Mouse (Mus musculus): Measurements from ENCODE around the gene Lctl. TPM values are rescaled to one million over a fixed set of nuclear protein-coding genes. Genes with fewer than 3 reads are reported as not detected.
"Not testable (repeated sequence)": the region's sequence is repeated elsewhere in the genome, so short reads cannot be mapped to it uniquely, and the experiment has no call there.

Gene Lctl
- polyA plus RNA-seq, 1 experiment from 2014 or later, result not detected

DNA sequence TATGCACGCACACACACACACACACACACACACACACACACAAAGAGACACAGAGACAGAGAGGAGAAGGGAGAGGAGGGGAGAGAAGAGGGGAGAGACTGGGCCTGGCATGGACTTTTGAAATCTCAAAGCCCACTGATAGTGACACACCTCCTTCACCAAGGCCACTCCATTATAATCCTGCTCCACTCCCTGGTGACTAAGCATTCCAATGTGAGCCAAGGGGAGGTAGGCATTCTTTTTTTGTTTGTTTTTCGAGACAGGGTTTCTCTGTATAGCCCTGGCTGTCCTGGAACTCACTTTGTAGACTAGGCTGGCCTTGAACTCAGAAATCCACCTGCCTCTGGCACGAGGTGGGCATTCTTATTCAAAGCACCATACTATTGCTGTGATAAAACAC, 7.9 kb downstream of the Lctl start:
- DNase-seq (ENCODE audit: low spot score); H3K4me1 ChIP-seq (replicated peaks; ENCODE audit: control insufficient read depth, insufficient read depth, low read length); H3K9me3 ChIP-seq (ENCODE audit: control insufficient read depth, low read length); H3K4me2 ChIP-seq; H3K4me3 ChIP-seq (ENCODE audit: low read depth, low read length); H3K27me3 ChIP-seq (replicated peaks; ENCODE audit: control insufficient read depth, insufficient read depth, low read length); H3K36me3 ChIP-seq (ENCODE audit: control insufficient read depth, insufficient read depth, low read length); H3K9ac ChIP-seq (ENCODE audit: low read depth, low read length); ATAC-seq (replicated peaks; ENCODE audit: low FRiP score); H3K27ac ChIP-seq (ENCODE audit: low read depth, low read length): not testable (repeated sequence)
- WGBS, result 64% methylated on average over 3 of the region's 3 CpGs

- Histone ChIP-seq H3K9ac (ENCODE audit: low read depth, low read length) (no peak overlapping the region), H3K27me3 (replicated peaks; ENCODE audit: control insufficient read depth, insufficient read depth, low read length) (no peaks in the 10 kb centered on the region), H3K4me3 (ENCODE audit: low read depth, low read length) (no peak overlapping the region), H3K4me2 (no peak overlapping the region), H3K36me3 (ENCODE audit: control insufficient read depth, insufficient read depth, low read length) (no peaks in the 10 kb centered on the region), H3K27ac (ENCODE audit: low read depth, low read length) (no peak overlapping the region), H3K9me3 (ENCODE audit: control insufficient read depth, low read length) (no peaks in the 10 kb centered on the region), H3K4me1 (replicated peaks; ENCODE audit: control insufficient read depth, insufficient read depth, low read length) (no peaks in the 10 kb centered on the region)
- ATAC-seq (replicated peaks; ENCODE audit: low FRiP score) (no peak), DNase-seq (ENCODE audit: low spot score) (no peak)
- 64% methylated on average over 3 of the region's 3 CpGs for WGBS
Measured at GRCm38 (mm10) chr9:64125307-64125706, 8.4 kb downstream of the Lctl start.

DNA sequence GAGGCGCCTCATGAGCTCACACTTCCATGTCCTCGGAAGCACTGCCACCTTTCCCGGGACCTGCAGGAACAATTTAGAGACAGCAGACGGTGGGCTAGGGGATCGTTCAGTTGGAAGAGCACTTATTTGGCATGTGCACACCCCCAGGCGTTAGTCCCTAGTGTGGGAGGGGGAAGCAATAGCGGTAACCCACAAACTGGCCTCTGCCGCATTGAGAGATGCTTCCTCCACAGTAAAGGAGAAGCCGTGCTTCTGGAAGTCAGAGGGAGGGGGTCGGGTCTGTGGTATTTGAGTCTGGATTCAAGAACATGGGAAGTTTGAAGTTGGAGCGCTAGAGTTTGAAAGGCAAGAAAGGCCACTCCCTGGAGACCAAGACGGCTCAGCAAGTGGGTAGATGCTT, 9.2 kb downstream of the Lctl start:
- DNase-seq (ENCODE audit: low spot score), result no peak
- H3K27me3 ChIP-seq (replicated peaks; ENCODE audit: control insufficient read depth, insufficient read depth, low read length), result no peaks in the 10 kb centered on the region
- H3K9ac ChIP-seq (ENCODE audit: low read depth, low read length), result no peak overlapping the region
- H3K4me2 ChIP-seq, result no peak overlapping the region
- H3K4me3 ChIP-seq (ENCODE audit: low read depth, low read length), result no peak overlapping the region
- no peaks in the 10 kb centered on the region for H3K4me1 ChIP-seq (replicated peaks; ENCODE audit: control insufficient read depth, insufficient read depth, low read length)
- no peak for ATAC-seq (replicated peaks; ENCODE audit: low FRiP score)
- no peak overlapping the region for H3K27ac ChIP-seq (ENCODE audit: low read depth, low read length)
- H3K36me3 ChIP-seq (ENCODE audit: control insufficient read depth, insufficient read depth, low read length), result no peaks in the 10 kb centered on the region
- WGBS, result 55% methylated on average over 12 of the region's 12 CpGs
- H3K9me3 ChIP-seq (ENCODE audit: control insufficient read depth, low read length), result no peaks in the 10 kb centered on the region

- no peak overlapping the region for H3K4me2 ChIP-seq
- ATAC-seq (replicated peaks; ENCODE audit: low FRiP score), result no peak
- no peak overlapping the region for H3K9ac ChIP-seq (ENCODE audit: low read depth, low read length)
- no peak for DNase-seq (ENCODE audit: low spot score)
- H3K4me1 ChIP-seq (replicated peaks; ENCODE audit: control insufficient read depth, insufficient read depth, low read length), result no peaks in the 10 kb centered on the region
- H3K4me3 ChIP-seq (ENCODE audit: low read depth, low read length), result no peak overlapping the region
- no peak overlapping the region for H3K27ac ChIP-seq (ENCODE audit: low read depth, low read length)
- no peaks in the 10 kb centered on the region for H3K9me3 ChIP-seq (ENCODE audit: control insufficient read depth, low read length)
- H3K36me3 ChIP-seq (ENCODE audit: control insufficient read depth, insufficient read depth, low read length), result peaks cover 4% of the 10 kb centered on the region; the same call in 1 of the 2 replicates
- no peaks in the 10 kb centered on the region for H3K27me3 ChIP-seq (replicated peaks; ENCODE audit: control insufficient read depth, insufficient read depth, low read length)
- WGBS, result 80% methylated on average over 6 of the region's 6 CpGs
Measured at GRCm38 (mm10) chr9:64131623-64132022, 14.7 kb downstream of the Lctl start.

DNA sequence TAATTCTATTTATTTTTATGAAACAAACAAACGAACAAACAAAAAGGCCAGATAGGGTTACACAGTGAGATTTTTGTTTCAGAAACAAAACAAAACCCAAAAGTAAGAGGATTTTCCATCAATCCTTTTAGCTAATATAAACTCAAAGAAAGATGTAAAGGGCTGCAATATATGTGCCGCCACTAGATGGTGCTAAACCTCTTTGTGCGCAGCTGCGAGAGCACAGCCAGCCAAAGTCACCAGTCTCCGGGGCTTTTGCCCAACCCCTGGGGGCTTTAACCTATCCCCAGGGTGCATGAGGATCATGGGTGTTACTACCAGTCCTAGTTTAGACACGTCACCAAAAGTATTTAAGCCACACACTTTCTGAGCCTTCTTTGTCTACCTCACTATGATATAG, 21.9 kb downstream of the Lctl start:
- H3K27ac ChIP-seq (ENCODE audit: low read depth, low read length); H3K27me3 ChIP-seq (replicated peaks; ENCODE audit: control insufficient read depth, insufficient read depth, low read length); ATAC-seq (replicated peaks; ENCODE audit: low FRiP score); H3K9me3 ChIP-seq (ENCODE audit: control insufficient read depth, low read length); H3K4me3 ChIP-seq (ENCODE audit: low read depth, low read length); H3K4me1 ChIP-seq (replicated peaks; ENCODE audit: control insufficient read depth, insufficient read depth, low read length); DNase-seq (ENCODE audit: low spot score); H3K4me2 ChIP-seq; H3K9ac ChIP-seq (ENCODE audit: low read depth, low read length): not testable (repeated sequence)
- H3K36me3 ChIP-seq (ENCODE audit: control insufficient read depth, insufficient read depth, low read length), result peaks cover 16% of the 10 kb centered on the region
- WGBS, result 12% methylated on average over 6 of the region's 6 CpGs

- no peaks in the 10 kb centered on the region for H3K27me3 ChIP-seq (replicated peaks; ENCODE audit: control insufficient read depth, insufficient read depth, low read length)
- H3K36me3 ChIP-seq (ENCODE audit: control insufficient read depth, insufficient read depth, low read length), result peaks cover 16% of the 10 kb centered on the region
- no peak overlapping the region for H3K27ac ChIP-seq (ENCODE audit: low read depth, low read length)
- no peak overlapping the region for H3K4me2 ChIP-seq
- H3K9ac ChIP-seq (ENCODE audit: low read depth, low read length), result no peak overlapping the region
- no peaks in the 10 kb centered on the region for H3K4me1 ChIP-seq (replicated peaks; ENCODE audit: control insufficient read depth, insufficient read depth, low read length)
- DNase-seq (ENCODE audit: low spot score), result no peak
- ATAC-seq (replicated peaks; ENCODE audit: low FRiP score), result no peak
- no peak overlapping the region for H3K4me3 ChIP-seq (ENCODE audit: low read depth, low read length)
- no peaks in the 10 kb centered on the region for H3K9me3 ChIP-seq (ENCODE audit: control insufficient read depth, low read length)
- WGBS, result 86% methylated on average over 9 of the region's 9 CpGs
Measured at GRCm38 (mm10) chr9:64139879-64140278, 22.9 kb downstream of the Lctl start.

DNA sequence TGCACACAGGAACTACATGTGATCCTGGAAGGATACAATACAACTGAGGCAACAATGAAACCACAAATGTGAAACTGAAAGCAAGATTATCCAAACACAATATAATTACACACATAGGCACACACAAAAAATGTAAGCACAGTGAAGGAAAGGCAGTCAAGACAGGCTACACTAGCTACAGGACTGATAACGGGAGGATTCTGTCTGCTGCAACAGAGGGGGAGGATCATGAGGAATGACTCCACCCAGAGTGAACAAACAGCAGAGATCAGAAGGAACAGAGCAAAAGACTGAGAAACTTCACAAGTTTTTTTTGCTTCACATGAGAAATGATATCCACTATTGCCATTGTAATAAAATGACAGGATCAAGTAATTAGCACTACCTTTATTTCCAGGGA, 39.7 kb downstream of the Lctl start:
- no peak overlapping the region for H3K27ac ChIP-seq (ENCODE audit: low read depth, low read length)
- no peak overlapping the region for H3K4me2 ChIP-seq
- no peaks in the 10 kb centered on the region for H3K4me1 ChIP-seq (replicated peaks; ENCODE audit: control insufficient read depth, insufficient read depth, low read length)
- no peak for DNase-seq (ENCODE audit: low spot score)
- no peak overlapping the region for H3K4me3 ChIP-seq (ENCODE audit: low read depth, low read length)
- WGBS, result 63% methylated on average over 1 of the region's 1 CpGs
- H3K9me3 ChIP-seq (ENCODE audit: control insufficient read depth, low read length), result no peaks in the 10 kb centered on the region
- peaks cover 41% of the 10 kb centered on the region for H3K36me3 ChIP-seq (ENCODE audit: control insufficient read depth, insufficient read depth, low read length)
- H3K9ac ChIP-seq (ENCODE audit: low read depth, low read length), result no peak overlapping the region
- peak; percentile 64; the same call in 1 of the 2 replicates for ATAC-seq (replicated peaks; ENCODE audit: low FRiP score)
- H3K27me3 ChIP-seq (replicated peaks; ENCODE audit: control insufficient read depth, insufficient read depth, low read length), result no peaks in the 10 kb centered on the region

DNA sequence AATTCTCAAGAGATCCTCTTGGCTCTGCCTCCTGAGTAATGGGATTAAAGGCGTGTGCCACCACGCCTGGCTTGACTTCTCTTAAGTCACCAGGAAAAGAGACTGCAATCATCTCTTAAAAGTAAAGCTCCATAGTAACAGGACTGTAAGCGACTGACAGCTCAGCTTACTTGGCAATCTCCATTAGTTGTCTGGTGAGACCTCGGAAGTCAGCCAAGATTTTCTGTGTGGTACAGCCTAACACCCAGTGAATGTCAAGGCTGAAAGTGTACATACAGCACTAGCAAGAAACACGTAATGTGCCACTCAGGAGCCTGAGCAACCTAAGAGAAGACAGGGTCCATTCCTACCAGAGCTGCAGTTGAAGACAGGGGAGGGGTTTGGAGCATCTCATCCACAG, 43.5 kb downstream of the Lctl start:
- peaks cover 43% of the 10 kb centered on the region for H3K36me3 ChIP-seq (ENCODE audit: control insufficient read depth, insufficient read depth, low read length)
- H3K4me3 ChIP-seq (ENCODE audit: low read depth, low read length), result no peak overlapping the region
- 88% methylated on average over 5 of the region's 5 CpGs for WGBS
- no peaks in the 10 kb centered on the region for H3K9me3 ChIP-seq (ENCODE audit: control insufficient read depth, low read length)
- no peak overlapping the region for H3K4me2 ChIP-seq
- no peaks in the 10 kb centered on the region for H3K4me1 ChIP-seq (replicated peaks; ENCODE audit: control insufficient read depth, insufficient read depth, low read length)
- H3K27ac ChIP-seq (ENCODE audit: low read depth, low read length), result no peak overlapping the region
- DNase-seq (ENCODE audit: low spot score), result no peak
- no peak for ATAC-seq (replicated peaks; ENCODE audit: low FRiP score)
- H3K27me3 ChIP-seq (replicated peaks; ENCODE audit: control insufficient read depth, insufficient read depth, low read length), result no peaks in the 10 kb centered on the region
- no peak overlapping the region for H3K9ac ChIP-seq (ENCODE audit: low read depth, low read length)

DNA sequence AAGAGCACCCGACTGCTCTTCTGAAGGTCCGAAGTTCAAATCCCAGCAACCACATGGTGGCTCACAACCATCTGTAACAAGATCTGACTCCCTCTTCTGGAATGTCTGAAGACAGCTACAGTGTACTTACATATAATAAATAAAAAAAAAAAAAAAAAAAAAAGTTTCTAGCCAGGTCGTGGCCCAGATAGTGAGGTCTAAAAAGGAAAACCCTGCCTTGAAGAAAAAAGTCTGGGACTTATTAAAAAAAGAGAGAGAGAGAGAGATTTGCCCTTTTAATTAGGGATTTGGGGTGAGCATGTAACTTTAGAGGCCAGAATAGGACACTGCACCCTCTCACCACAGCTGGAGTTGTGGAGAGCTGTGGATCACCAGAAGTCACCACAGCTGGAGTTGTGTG, 53.0 kb downstream of the Lctl start:
- not testable (repeated sequence) for H3K36me3 ChIP-seq (ENCODE audit: control insufficient read depth, insufficient read depth, low read length); H3K4me2 ChIP-seq; H3K27ac ChIP-seq (ENCODE audit: low read depth, low read length); H3K27me3 ChIP-seq (replicated peaks; ENCODE audit: control insufficient read depth, insufficient read depth, low read length); H3K4me3 ChIP-seq (ENCODE audit: low read depth, low read length); H3K9ac ChIP-seq (ENCODE audit: low read depth, low read length); ATAC-seq (replicated peaks; ENCODE audit: low FRiP score); H3K4me1 ChIP-seq (replicated peaks; ENCODE audit: control insufficient read depth, insufficient read depth, low read length); DNase-seq (ENCODE audit: low spot score); H3K9me3 ChIP-seq (ENCODE audit: control insufficient read depth, low read length)
- 89% methylated on average over 3 of the region's 3 CpGs for WGBS
